Mouse (Mus musculus): Measurements from ENCODE around the gene Slc16a1.
A peak's percentile ranks its signal among the peaks of the same experiment; 100 is the strongest.
"Not testable (repeated sequence)": the region's sequence is repeated elsewhere in the genome, so short reads cannot be mapped to it uniquely, and the experiment has no call there.

The Slc16a1 gene

GRCm38 (mm10) chr3:104638932-104639748 is 672 bp downstream of the Slc16a1 start:
- DNase-seq (ENCODE audit: low spot score in 2 of 2), result peak; percentile 24 to 42

GRCm38 (mm10) chr3:104639749-104640368 is 1.4 kb downstream of the Slc16a1 start:
- DNase-seq (ENCODE audit: low spot score in 2 of 2), result no peak

GRCm38 (mm10) chr3:104640855-104641254 is 2.4 kb downstream of the Slc16a1 start:
- DNase-seq (ENCODE audit: low spot score in 2 of 2), result no peak

- no peak for DNase-seq (ENCODE audit: low spot score in 2 of 2)
Measured at GRCm38 (mm10) chr3:104641313-104641712, 2.8 kb downstream of the Slc16a1 start.

GRCm38 (mm10) chr3:104643113-104643512 is 4.6 kb downstream of the Slc16a1 start:
- DNase-seq (ENCODE audit: low spot score in 2 of 2), result no peak

GRCm38 (mm10) chr3:104643810-104644270 is 5.4 kb downstream of the Slc16a1 start:
- DNase-seq (ENCODE audit: low spot score in 2 of 2), result peak in 1 of 2 experiments; percentile 32

GRCm38 (mm10) chr3:104644371-104644770 is 5.9 kb downstream of the Slc16a1 start:
- DNase-seq (ENCODE audit: low spot score in 2 of 2), result no peak

GRCm38 (mm10) chr3:104654219-104654618 is 15.8 kb downstream of the Slc16a1 start:
- no peak for DNase-seq (ENCODE audit: low spot score in 2 of 2)

- DNase-seq (ENCODE audit: low spot score in 2 of 2), result no peak
Measured at GRCm38 (mm10) chr3:104654921-104655320, 16.5 kb downstream of the Slc16a1 start.

GRCm38 (mm10) chr3:104658706-104659105 is 20.2 kb downstream of the Slc16a1 start:
- no peak for DNase-seq (ENCODE audit: low spot score in 2 of 2)

- no peak for DNase-seq (ENCODE audit: low spot score in 2 of 2)
Measured at GRCm38 (mm10) chr3:104659758-104660157, 21.3 kb downstream of the Slc16a1 start.

- no peak for DNase-seq (ENCODE audit: low spot score in 2 of 2)
Measured at GRCm38 (mm10) chr3:104660522-104660921, 22.1 kb downstream of the Slc16a1 start.

GRCm38 (mm10) chr3:104662007-104662406 is 23.5 kb downstream of the Slc16a1 start:
- DNase-seq (ENCODE audit: low spot score in 2 of 2), result no peak

- DNase-seq (ENCODE audit: low spot score in 2 of 2), result no peak
Measured at GRCm38 (mm10) chr3:104662926-104663325, 24.5 kb downstream of the Slc16a1 start.

- peak in 1 of 2 experiments; percentile 49 for DNase-seq (ENCODE audit: low spot score in 2 of 2)
Measured at GRCm38 (mm10) chr3:104666950-104667349, 28.5 kb downstream of the Slc16a1 start.

GRCm38 (mm10) chr3:104667451-104667850 is 29.0 kb downstream of the Slc16a1 start:
- DNase-seq (ENCODE audit: low spot score in 2 of 2), result no peak

GRCm38 (mm10) chr3:104668989-104669388 is 30.5 kb downstream of the Slc16a1 start:
- no peak for DNase-seq (ENCODE audit: low spot score in 2 of 2)

GRCm38 (mm10) chr3:104669856-104670182 is 31.4 kb downstream of the Slc16a1 start:
- DNase-seq (ENCODE audit: low spot score in 2 of 2), result no peak

- not testable (repeated sequence) for DNase-seq (ENCODE audit: low spot score in 2 of 2)
Measured at GRCm38 (mm10) chr3:104670183-104671020, 31.9 kb downstream of the Slc16a1 start.

- DNase-seq (ENCODE audit: low spot score in 2 of 2), result no peak
Measured at GRCm38 (mm10) chr3:104671543-104671942, 33.1 kb downstream of the Slc16a1 start.

GRCm38 (mm10) chr3:104672041-104672440 is 33.6 kb downstream of the Slc16a1 start:
- no peak for DNase-seq (ENCODE audit: low spot score in 2 of 2)

- DNase-seq (ENCODE audit: low spot score in 2 of 2), result no peak
Measured at GRCm38 (mm10) chr3:104673642-104674328, 35.3 kb downstream of the Slc16a1 start.

Data from frontal cortex, postnatal 14 days (tissue).